Mouse (Mus musculus) ES-Bruce4 (cell line): ENCODE measurements around the gene Plcb4. TPM values are rescaled to one million over a fixed set of nuclear protein-coding genes. Genes with fewer than 3 reads are reported as not detected.

ENCODE experiments used
- H3K27ac ChIP-seq: 2 replicates; pipeline ENCODE4 v1.5.1; 2012; ENCODE audit warnings: low read length, inconsistent platforms; ENCODE audit not compliant: insufficient read depth
- H3K27me3 ChIP-seq: 2 replicates; pipeline ENCODE4 v1.6.1; 2012; ENCODE audit warnings: mild to moderate bottlenecking, low read length, inconsistent platforms; ENCODE audit not compliant: control insufficient read depth, poor library complexity, insufficient read depth, severe bottlenecking
- H3K36me3 ChIP-seq: 2 replicates; pipeline ENCODE4 v1.6.1; 2012; ENCODE audit warnings: inconsistent platforms, mild to moderate bottlenecking, low read length, moderate library complexity; ENCODE audit not compliant: control insufficient read depth, poor library complexity, insufficient read depth, severe bottlenecking
- H3K4me1 ChIP-seq: one replicate; pipeline ENCODE4 v1.8.1; 2011; ENCODE audit warnings: low read length; ENCODE audit not compliant: control insufficient read depth, insufficient read depth
- H3K4me3 ChIP-seq: 2 replicates; pipeline ENCODE4 v1.5.1; 2011; ENCODE audit warnings: low read depth, mild to moderate bottlenecking, low read length
- H3K9ac ChIP-seq: 2 replicates; pipeline ENCODE4 v1.6.1; 2012; ENCODE audit warnings: low read depth, mild to moderate bottlenecking, inconsistent platforms; ENCODE audit not compliant: poor library complexity, severe bottlenecking
- H3K9me3 ChIP-seq: replicated peaks from 2 replicates; pipeline ENCODE4 v1.6.1; 2012; ENCODE audit warnings: mild to moderate bottlenecking, low read length, inconsistent platforms; ENCODE audit not compliant: control insufficient read depth, poor library complexity, insufficient read depth, severe bottlenecking
- CTCF ChIP-seq: IDR thresholded peaks from one replicate; pipeline ENCODE4 v1.8.1; 2011; ENCODE audit warnings: low read depth, low read length
- EP300 ChIP-seq: IDR thresholded peaks from 2 replicates; pipeline ENCODE4 v1.6.1; 2011; ENCODE audit warnings: low read depth, low read length; ENCODE audit not compliant: insufficient read depth
- POLR2A ChIP-seq: IDR thresholded peaks from one replicate; pipeline ENCODE4 v1.8.1; 2011; ENCODE audit warnings: low read length; ENCODE audit not compliant: insufficient read depth
- polyA plus RNA-seq: library from polyadenylated mRNA; stranded (reverse); fragments of >200 nt; gene quantifications from 2 replicates; pipeline ENCODE4 v1.2.4, GENCODE M21; 2011; ENCODE audit warnings: low read depth; ENCODE audit not compliant: missing spikeins, insufficient read depth, insufficient read length

The Plcb4 gene
- polyA plus RNA-seq, 1 experiment = 19.3 TPM

GRCm38 (mm10) chr2:135810841-135811240 lies 152.0 kb downstream of the Plcb4 start:
- H3K9ac ChIP-seq = no peak overlapping the region
- TF ChIP-seq CTCF = no peak
- TF ChIP-seq POLR2A = no peak
- TF ChIP-seq EP300 = no peak
- H3K36me3 ChIP-seq = no peaks in the 10 kb centered on the region
- H3K4me3 ChIP-seq = no peak overlapping the region
- H3K9me3 ChIP-seq = no peaks in the 10 kb centered on the region
- H3K27ac ChIP-seq = no peak overlapping the region
- H3K4me1 ChIP-seq = no peaks in the 10 kb centered on the region
- no peaks in the 10 kb centered on the region for H3K27me3 ChIP-seq

GRCm38 (mm10) chr2:135811453-135812101 lies 152.8 kb downstream of the Plcb4 start:
- no peak overlapping the region for H3K9ac ChIP-seq
- no peak overlapping the region for H3K27ac ChIP-seq
- no peak overlapping the region for H3K4me3 ChIP-seq
- H3K9me3 ChIP-seq = no peaks in the 10 kb centered on the region
- no peaks in the 10 kb centered on the region for H3K4me1 ChIP-seq
- TF ChIP-seq POLR2A = no peak
- TF ChIP-seq EP300 = no peak
- no peak for TF ChIP-seq CTCF
- no peaks in the 10 kb centered on the region for H3K27me3 ChIP-seq
- H3K36me3 ChIP-seq = no peaks in the 10 kb centered on the region

GRCm38 (mm10) chr2:135812701-135813246 lies 154.0 kb downstream of the Plcb4 start:
- H3K36me3 ChIP-seq = no peaks in the 10 kb centered on the region
- no peaks in the 10 kb centered on the region for H3K9me3 ChIP-seq
- TF ChIP-seq POLR2A = no peak
- TF ChIP-seq EP300 = 0 out of 2 replicates have a peak, but pooled peaks have one; percentile 8
- H3K4me1 ChIP-seq = no peaks in the 10 kb centered on the region
- H3K27me3 ChIP-seq = no peaks in the 10 kb centered on the region
- H3K9ac ChIP-seq = no peak overlapping the region
- H3K27ac ChIP-seq = no peak overlapping the region
- H3K4me3 ChIP-seq = no peak overlapping the region

GRCm38 (mm10) chr2:135820691-135821090 lies 161.9 kb downstream of the Plcb4 start:
- no peaks in the 10 kb centered on the region for H3K36me3 ChIP-seq
- H3K4me3 ChIP-seq = no peak overlapping the region
- no peaks in the 10 kb centered on the region for H3K4me1 ChIP-seq
- H3K27ac ChIP-seq = no peak overlapping the region
- no peaks in the 10 kb centered on the region for H3K9me3 ChIP-seq
- no peaks in the 10 kb centered on the region for H3K27me3 ChIP-seq
- TF ChIP-seq POLR2A (no peak), EP300 (no peak), CTCF (no peak)
- H3K9ac ChIP-seq = no peak overlapping the region

- Histone ChIP-seq H3K9ac (no peak overlapping the region), H3K27me3 (no peaks in the 10 kb centered on the region), H3K27ac (no peak overlapping the region), H3K4me3 (no peak overlapping the region), H3K36me3 (no peaks in the 10 kb centered on the region), H3K9me3 (no peaks in the 10 kb centered on the region), H3K4me1 (no peaks in the 10 kb centered on the region)
- TF ChIP-seq POLR2A (no peak), EP300 (no peak), CTCF (no peak)
Observed at GRCm38 (mm10) chr2:135823690-135824089, 164.9 kb downstream of the Plcb4 start.

GRCm38 (mm10) chr2:135824757-135825156 lies 165.9 kb downstream of the Plcb4 start:
- no peak overlapping the region for H3K4me3 ChIP-seq

More at GRCm38 (mm10) chr2:135824757-135825156, 165.9 kb downstream of the Plcb4 start:
- no peak for TF ChIP-seq POLR2A
- TF ChIP-seq EP300 = no peak
- TF ChIP-seq CTCF = no peak
- Histone ChIP-seq H3K27ac (no peak overlapping the region), H3K9me3 (no peaks in the 10 kb centered on the region), H3K36me3 (no peaks in the 10 kb centered on the region), H3K9ac (no peak overlapping the region), H3K4me1 (no peaks in the 10 kb centered on the region), H3K27me3 (no peaks in the 10 kb centered on the region)
